Mouse (Mus musculus) MEL (cell line): Measurements from ENCODE around the gene AU040320. TPM values are rescaled to one million over a fixed set of nuclear protein-coding genes. Genes with fewer than 3 reads are reported as not detected.

Experiments used
- DNase-seq: peaks from one replicate; pipeline ENCODE4 v3.0.0; 2011; ENCODE audit warnings: low read depth, low spot score
- H3K27ac ChIP-seq: 2 replicates; pipeline ENCODE4 v1.5.1; 2012; ENCODE audit warnings: low read depth, mild to moderate bottlenecking, control low read depth, low read length, moderate library complexity; ENCODE audit not compliant: control insufficient read depth
- H3K27me3 ChIP-seq, 2 experiments: fragments of 150-350 bp in 1 of 2; sonication (generic) in 1 of 2; 2 replicates each; pipeline ENCODE4 v1.6.1; 2012; ENCODE audit warnings: low read length in 2 of 2, mild to moderate bottlenecking in 2 of 2, improper control_type of control experiment in 1 of 2, moderate library complexity in 1 of 2; ENCODE audit not compliant: insufficient read depth in 2 of 2, control insufficient read depth in 1 of 2
- H3K36me3 ChIP-seq, 2 experiments: 2 replicates each; pipeline ENCODE4 v1.6.1; 2012 to 2014; ENCODE audit warnings: low read length in 2 of 2, improper control_type of control experiment in 1 of 2, inconsistent platforms in 1 of 2, mild to moderate bottlenecking in 1 of 2; ENCODE audit not compliant: insufficient read depth in 2 of 2, control insufficient read depth in 1 of 2
- H3K4me1 ChIP-seq, 2 experiments: fragments of 150-350 bp in 1 of 2; sonication (generic) in 1 of 2; 2 replicates each; pipeline ENCODE4 v1.6.1; 2012; ENCODE audit warnings: low read length in 2 of 2, improper control_type of control experiment in 1 of 2, mild to moderate bottlenecking in 1 of 2; ENCODE audit not compliant: insufficient read depth in 2 of 2, control insufficient read depth in 1 of 2
- H3K4me3 ChIP-seq, 2 experiments: fragments of 150-350 bp in 1 of 2; sonication (generic) in 1 of 2; 2 replicates each; pipeline ENCODE4 v1.5.1; 2012; ENCODE audit warnings: low read depth in 2 of 2, low read length in 2 of 2, mild to moderate bottlenecking in 2 of 2, moderate library complexity in 2 of 2, control low read depth in 1 of 2, improper control_type of control experiment in 1 of 2; ENCODE audit not compliant: control insufficient read depth in 1 of 2, insufficient read depth in 1 of 2
- H3K79me2 ChIP-seq: 2 replicates; pipeline ENCODE4 v1.6.1; 2012; ENCODE audit warnings: mild to moderate bottlenecking, low read length, moderate library complexity; ENCODE audit not compliant: control insufficient read depth, poor library complexity, insufficient read depth
- H3K9ac ChIP-seq: 2 replicates; pipeline ENCODE4 v1.6.1; 2012; ENCODE audit warnings: low read depth, mild to moderate bottlenecking, control low read depth, low read length, moderate library complexity; ENCODE audit not compliant: control insufficient read depth, poor library complexity, severe bottlenecking
- H3K9me3 ChIP-seq: fragments of 150-350 bp; sonication (generic); replicated peaks from 2 replicates; pipeline ENCODE4 v1.6.1; 2012; ENCODE audit warnings: mild to moderate bottlenecking, low read length, improper control_type of control experiment, moderate library complexity; ENCODE audit not compliant: insufficient read depth
- BHLHE40 ChIP-seq: IDR thresholded peaks from 2 replicates; pipeline ENCODE4 v1.6.1; 2012; ENCODE audit warnings: low read depth, mild to moderate bottlenecking, inconsistent platforms, low read length, improper control_type of control experiment, borderline replicate concordance
- E2F4 ChIP-seq: IDR thresholded peaks from 2 replicates; pipeline ENCODE4 v1.6.1; 2011; ENCODE audit warnings: low read depth, low read length, improper control_type of control experiment, borderline replicate concordance
- ELF1 ChIP-seq: IDR thresholded peaks from 2 replicates; pipeline ENCODE4 v1.6.1; 2014; ENCODE audit warnings: low read depth, mild to moderate bottlenecking, inconsistent platforms, low read length, improper control_type of control experiment, moderate library complexity
- ETS1 ChIP-seq: IDR thresholded peaks from 2 replicates; pipeline ENCODE4 v1.6.1; 2012; ENCODE audit warnings: low read depth, mild to moderate bottlenecking, inconsistent platforms, low read length, improper control_type of control experiment, moderate library complexity
- GABPA ChIP-seq: IDR thresholded peaks from 2 replicates; pipeline ENCODE4 v1.6.1; 2012; ENCODE audit warnings: low read depth, mild to moderate bottlenecking, inconsistent platforms, low read length, improper control_type of control experiment, moderate library complexity
- GATA1 ChIP-seq: IDR thresholded peaks from 2 replicates; pipeline ENCODE4 v1.6.1; 2011; ENCODE audit warnings: low read depth, low read length, improper control_type of control experiment
- HCFC1 ChIP-seq: IDR thresholded peaks from 2 replicates; pipeline ENCODE4 v1.6.1; 2012; ENCODE audit warnings: low read depth, mild to moderate bottlenecking, inconsistent platforms, low read length, improper control_type of control experiment, moderate library complexity
- MAZ ChIP-seq: IDR thresholded peaks from 2 replicates; pipeline ENCODE4 v1.6.1; 2012; ENCODE audit warnings: low read depth, mild to moderate bottlenecking, inconsistent platforms, low read length, improper control_type of control experiment
- MXI1 ChIP-seq: IDR thresholded peaks from 2 replicates; pipeline ENCODE4 v1.6.1; 2011; ENCODE audit warnings: mild to moderate bottlenecking, low read depth, low read length, improper control_type of control experiment
- MYC ChIP-seq: IDR thresholded peaks from 2 replicates; pipeline ENCODE4 v1.6.1; 2011; ENCODE audit warnings: low read depth, mild to moderate bottlenecking, low read length, improper control_type of control experiment, moderate library complexity
- NELFE ChIP-seq: IDR thresholded peaks from 2 replicates; pipeline ENCODE4 v1.6.1; 2011; ENCODE audit warnings: low read depth, low read length, improper control_type of control experiment
- NRF1 ChIP-seq: IDR thresholded peaks from 2 replicates; pipeline ENCODE4 v1.6.1; 2014; ENCODE audit warnings: low read depth, mild to moderate bottlenecking, inconsistent platforms, low read length, improper control_type of control experiment, moderate library complexity; ENCODE audit not compliant: poor library complexity, insufficient read depth, severe bottlenecking
- POLR2A ChIP-seq, 2 experiments: IDR thresholded peaks; 2 replicates each; pipeline ENCODE4 v1.6.1; 2011 to 2012; ENCODE audit warnings: low read length in 2 of 2, mild to moderate bottlenecking in 2 of 2, control low read depth in 1 of 2, improper control_type of control experiment in 1 of 2, low read depth in 1 of 2, moderate library complexity in 1 of 2; ENCODE audit not compliant: control insufficient read depth in 1 of 2, insufficient read depth in 1 of 2, poor library complexity in 1 of 2
- SIN3A ChIP-seq: IDR thresholded peaks from 2 replicates; pipeline ENCODE4 v1.6.1; 2012; ENCODE audit warnings: low read length, improper control_type of control experiment, inconsistent platforms
- SMC3 ChIP-seq: IDR thresholded peaks from 2 replicates; pipeline ENCODE4 v1.6.1; 2011; ENCODE audit warnings: low read depth, low read length, improper control_type of control experiment
- TCF12 ChIP-seq: IDR thresholded peaks from 2 replicates; pipeline ENCODE4 v1.6.1; 2014; ENCODE audit warnings: low read depth, mild to moderate bottlenecking, inconsistent platforms, low read length, improper control_type of control experiment, moderate library complexity
- USF2 ChIP-seq, 2 experiments: IDR thresholded peaks; 2 replicates each; pipeline ENCODE4 v1.6.1; 2011 to 2012; ENCODE audit warnings: improper control_type of control experiment in 2 of 2, low read length in 2 of 2, borderline replicate concordance in 1 of 2, inconsistent platforms in 1 of 2, low read depth in 1 of 2, mild to moderate bottlenecking in 1 of 2; ENCODE audit not compliant: insufficient read depth in 1 of 2
- ZMIZ1 ChIP-seq: IDR thresholded peaks from 2 replicates; pipeline ENCODE4 v1.6.1; 2012; ENCODE audit warnings: low read depth, mild to moderate bottlenecking, inconsistent platforms, low read length, improper control_type of control experiment, moderate library complexity
- ZNF384 ChIP-seq: IDR thresholded peaks from 2 replicates; pipeline ENCODE4 v1.6.1; 2012; ENCODE audit warnings: low read depth, mild to moderate bottlenecking, inconsistent platforms, low read length, improper control_type of control experiment
- polyA plus RNA-seq, 2 experiments: library from polyadenylated mRNA; stranded (reverse) in 1 of 2; unstranded in 1 of 2; fragments of >175 nt in 1 of 2; fragments of >200 nt in 1 of 2; gene quantifications; 2 replicates each; pipeline versions ENCODE4 v1.2.1 to v1.2.4; 2012; ENCODE audit warnings: low replicate concordance in 2 of 2, low read depth in 1 of 2; ENCODE audit not compliant: insufficient read length in 2 of 2, insufficient read depth in 1 of 2, missing spikeins in 1 of 2
- total RNA-seq: library from RNA; depleted of rRNA; stranded (reverse); fragments of 300-350 nt; gene quantifications from 2 replicates; pipeline ENCODE4 v1.2.3, GENCODE M21; 2012

AU040320 gene
- total and polyA plus RNA-seq, 3 experiments = 10.2 to 17.1 TPM; not detected in 1

DNA sequence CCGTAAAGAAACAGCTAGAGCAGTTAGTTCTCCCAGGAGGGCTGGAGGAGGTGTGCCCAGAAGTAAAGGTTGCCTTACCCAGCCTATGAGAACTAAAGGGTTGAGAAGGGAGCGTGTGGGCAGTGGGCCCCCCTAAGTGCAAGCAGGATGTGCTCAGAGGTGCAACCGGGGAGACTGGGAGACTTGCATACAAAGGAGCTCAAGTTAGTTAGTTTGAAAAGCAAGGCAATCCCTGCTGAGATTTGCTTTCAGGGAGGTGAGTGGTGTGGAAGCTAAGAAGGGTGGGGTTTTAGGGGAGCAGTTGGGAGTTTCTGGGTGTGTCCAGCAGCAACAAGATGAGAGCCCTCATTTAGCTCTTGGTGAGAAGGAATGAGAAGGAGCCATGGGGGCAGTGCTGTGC, 89.6 kb downstream of the AU040320 start:
- no peak for DNase-seq
- no peaks in the 10 kb centered on the region for H3K4me1 ChIP-seq
- no peaks in the 10 kb centered on the region for H3K79me2 ChIP-seq
- no peaks in the 10 kb centered on the region for H3K9me3 ChIP-seq
- no peak overlapping the region for H3K27ac ChIP-seq
- H3K27me3 ChIP-seq = no peaks in the 10 kb centered on the region
- no peaks in the 10 kb centered on the region for H3K36me3 ChIP-seq
- H3K4me3 ChIP-seq = no peak overlapping the region
- TF ChIP-seq ZMIZ1 = no peak
- TF ChIP-seq GABPA = no peak
- TF ChIP-seq BHLHE40 = no peak
- TF ChIP-seq E2F4 = no peak
- TF ChIP-seq ETS1 = no peak
- TF ChIP-seq MXI1 = no peak
- TF ChIP-seq SMC3 = no peak
- TF ChIP-seq GATA1 = no peak
- TF ChIP-seq NELFE = no peak
- H3K9ac ChIP-seq = no peak overlapping the region

DNA sequence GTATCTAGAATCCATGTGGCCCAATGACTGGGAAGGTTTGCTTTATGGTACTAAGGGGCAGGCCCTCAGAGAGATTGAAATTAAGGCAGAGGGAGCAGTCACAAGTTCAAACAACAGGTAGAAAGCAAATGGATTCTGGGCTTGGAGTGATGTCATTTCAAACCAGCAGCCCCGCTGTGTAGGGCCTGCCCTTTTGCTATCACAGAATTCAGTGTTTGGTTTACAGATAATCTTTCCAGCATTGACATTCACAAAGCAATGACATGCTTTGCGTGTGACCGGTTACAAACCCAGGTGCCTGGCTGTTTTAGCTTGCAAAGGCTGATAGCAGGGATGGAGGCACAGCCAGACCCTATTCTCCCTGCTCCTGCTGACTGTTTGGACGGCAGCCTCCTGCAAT, 92.3 kb downstream of the AU040320 start:
- Histone ChIP-seq H3K27me3 (no peaks in the 10 kb centered on the region), H3K36me3 (no peaks in the 10 kb centered on the region; a peak in 1 of 4 replicates), H3K9me3 (no peaks in the 10 kb centered on the region), H3K4me3 (no peak overlapping the region), H3K27ac (no peak overlapping the region), H3K4me1 (peaks cover 0 to 5% of the 10 kb centered on the region in 2 experiments; a peak in 1 of 4 replicates), H3K79me2 (no peaks in the 10 kb centered on the region), H3K9ac (no peak overlapping the region)
- DNase-seq = no peak
- no peak for TF ChIP-seq MYC
- TF ChIP-seq GABPA = no peak
- no peak for TF ChIP-seq TCF12
- TF ChIP-seq ZNF384 = no peak
- TF ChIP-seq USF2 (IDR thresholded peaks at IDR 0.05; ENCODE audit: borderline replicate concordance in 1 of 2, insufficient read depth in 1 of 2, low read depth in 1 of 2, low read length in 2 of 2) = no peak
- TF ChIP-seq ELF1 = no peak
- TF ChIP-seq HCFC1 = no peak
- TF ChIP-seq SIN3A = no peak
- no peak for TF ChIP-seq NRF1
- no peak for TF ChIP-seq POLR2A (IDR thresholded peaks at IDR 0.05; ENCODE audit: control insufficient read depth in 1 of 2, insufficient read depth in 1 of 2, low read depth in 1 of 2, low read length in 2 of 2, poor library complexity in 1 of 2)
- no peak for TF ChIP-seq MAZ
